Mouse (Mus musculus) frontal cortex, postnatal 10 days (tissue): ENCODE results near the gene H2afv.

ENCODE experiments used
- DNase-seq, 2 experiments: peaks; one replicate each; pipeline ENCODE4 v3.0.0; 2022; ENCODE audit warnings: low spot score in 2 of 2, mixed read lengths in 1 of 2

Gene H2afv

GRCm38 (mm10) chr11:6444077-6444853, at the start of gene H2afv:
H2afv (minus strand) TSS chr11:6444443.
- peak; percentile 99 for DNase-seq

DNA sequence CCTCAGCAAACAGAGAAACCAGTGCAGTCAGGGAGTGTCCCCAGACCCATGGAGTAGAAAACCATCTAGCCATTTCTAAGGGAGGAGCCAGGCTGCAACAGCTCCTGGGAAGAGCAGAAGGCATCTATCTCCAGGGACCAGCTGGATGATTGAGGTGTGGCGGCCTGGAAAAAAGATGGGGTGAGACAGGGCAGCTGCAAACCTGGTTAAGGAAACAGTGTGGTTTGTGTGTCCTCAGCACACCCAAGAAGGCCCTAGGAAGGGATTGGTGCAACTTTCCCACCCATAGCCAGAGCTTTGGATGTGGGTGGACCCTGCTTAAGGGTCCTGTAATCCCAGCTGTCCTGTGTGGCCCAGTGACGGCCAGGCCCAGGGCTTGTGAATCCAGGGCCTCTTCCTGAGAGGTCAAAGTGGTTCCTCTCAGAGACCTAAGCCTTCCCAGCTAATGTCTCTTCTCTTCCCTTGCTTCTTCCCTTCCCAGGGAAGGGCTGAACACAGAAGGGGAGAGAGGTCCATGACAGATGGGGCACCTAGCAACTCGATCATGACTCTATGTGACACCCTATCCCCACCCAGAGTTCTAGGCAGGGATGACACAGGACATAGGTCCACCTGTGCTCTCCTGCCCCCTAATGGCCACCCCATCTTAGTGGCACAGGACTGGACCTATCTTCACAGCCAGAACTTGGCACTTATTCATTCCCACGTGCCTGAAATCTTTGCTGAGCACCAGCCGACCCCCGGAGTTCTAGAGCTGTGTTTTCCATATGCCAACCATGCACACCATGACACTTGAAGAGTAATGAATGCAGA, 45.7 kb upstream of the H2afv start:
- DNase-seq: no peak

DNA sequence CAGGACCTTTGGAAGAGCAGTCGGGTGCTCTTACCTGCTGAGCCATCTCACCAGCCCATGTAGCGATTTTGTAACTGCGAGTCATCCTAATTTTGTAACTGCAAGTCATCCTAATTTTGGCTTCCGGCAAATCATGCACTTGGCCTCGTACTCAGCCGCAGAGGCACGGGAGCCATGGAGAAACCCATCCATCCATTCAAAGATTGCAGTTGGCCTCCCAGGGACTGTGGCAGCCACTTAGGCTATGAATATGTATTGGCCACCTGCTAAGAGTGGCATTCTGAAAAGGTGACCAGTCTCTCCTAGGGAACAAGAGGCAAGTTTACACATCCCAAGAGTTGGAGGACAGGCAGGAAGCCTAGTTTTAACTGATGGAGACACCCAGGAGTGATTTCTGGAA, 45.0 kb upstream of the H2afv start:
- no peak for DNase-seq

DNA sequence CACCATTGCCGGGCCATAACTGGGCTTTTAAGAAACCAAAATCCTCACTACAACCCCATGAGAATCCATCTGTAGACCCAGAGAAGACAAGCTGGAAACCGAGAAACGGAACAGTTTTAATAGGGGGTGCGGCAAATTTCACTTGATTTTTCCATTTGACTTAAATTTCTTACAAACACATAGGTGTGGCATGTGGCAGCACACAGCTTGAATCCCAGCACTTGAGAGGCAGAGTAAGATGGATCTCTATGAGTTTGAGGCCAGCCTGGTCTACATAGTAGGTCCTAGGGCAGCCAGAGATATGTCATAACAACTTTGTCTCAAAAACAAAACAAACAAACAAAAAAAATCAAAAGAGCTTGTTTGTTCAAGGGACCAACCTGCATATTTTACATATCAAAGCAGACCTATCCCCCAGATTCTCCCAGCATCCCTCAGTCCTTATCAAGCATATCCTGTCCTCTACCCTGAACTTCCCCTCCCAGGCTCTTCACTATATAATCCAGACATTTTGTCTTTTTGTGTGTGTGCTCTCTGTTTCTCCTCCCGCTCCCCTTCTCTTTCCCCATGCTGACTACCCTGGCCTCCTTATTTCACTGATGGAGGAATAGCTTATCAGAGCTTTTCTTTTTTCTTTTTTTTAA, 43.9 kb upstream of the H2afv start:
- DNase-seq: no peak

GRCm38 (mm10) chr11:6487496-6487895, 43.3 kb upstream of the H2afv start:
- DNase-seq: no peak

DNA sequence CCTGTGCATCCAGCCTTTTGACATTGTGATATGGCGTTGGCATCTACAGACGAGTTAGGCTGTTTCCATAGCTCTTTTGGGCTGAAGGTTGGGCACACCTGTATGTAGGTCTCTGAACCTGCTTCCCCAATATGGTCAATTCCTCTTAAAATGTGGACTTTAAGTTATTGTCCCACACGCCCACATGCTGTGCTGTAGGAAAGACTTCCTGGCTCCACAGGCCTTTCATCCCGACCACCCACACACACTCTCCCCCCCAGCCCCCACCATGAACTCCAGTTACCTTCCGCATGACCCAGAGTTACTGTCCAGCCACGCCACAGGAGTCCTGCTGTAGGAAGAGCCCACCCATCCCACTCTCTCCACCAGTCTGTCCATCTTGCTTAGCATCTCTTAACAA, 42.7 kb upstream of the H2afv start:
- no peak for DNase-seq

DNA sequence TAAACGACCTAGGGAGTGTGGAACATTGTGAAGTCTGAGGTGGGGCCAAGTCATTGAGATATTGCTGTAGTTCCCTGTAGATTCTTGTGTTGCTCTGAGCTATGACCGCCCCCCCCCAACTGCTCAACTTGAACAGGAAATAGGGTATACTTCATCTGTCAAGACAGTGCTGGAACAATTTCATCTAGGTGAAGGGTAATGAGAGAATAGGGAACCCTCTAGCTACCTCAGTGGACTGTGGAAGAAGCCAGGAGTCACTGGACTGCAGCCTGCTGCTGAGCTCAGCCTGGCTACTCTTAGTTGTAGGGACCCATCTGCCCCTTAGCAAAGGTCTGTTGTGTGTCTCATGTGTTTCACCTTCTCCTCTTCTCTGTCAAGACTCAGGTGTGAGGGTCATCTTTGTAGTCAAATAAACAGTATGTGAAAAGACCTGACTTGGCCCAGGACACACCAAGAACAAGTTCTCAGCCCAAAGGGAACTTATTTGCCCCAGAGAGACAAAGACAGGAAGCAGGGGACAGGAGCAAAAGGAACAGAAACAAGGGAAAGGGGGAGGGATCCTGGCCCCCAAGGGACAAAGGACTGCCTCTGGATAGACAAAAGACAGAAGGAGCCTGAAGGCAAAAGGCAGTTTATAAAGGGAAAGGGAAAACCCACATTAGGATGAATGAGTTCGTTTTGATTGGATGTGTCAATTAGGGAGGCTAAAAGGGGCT, 40.2 kb upstream of the H2afv start:
- DNase-seq: no peak

DNA sequence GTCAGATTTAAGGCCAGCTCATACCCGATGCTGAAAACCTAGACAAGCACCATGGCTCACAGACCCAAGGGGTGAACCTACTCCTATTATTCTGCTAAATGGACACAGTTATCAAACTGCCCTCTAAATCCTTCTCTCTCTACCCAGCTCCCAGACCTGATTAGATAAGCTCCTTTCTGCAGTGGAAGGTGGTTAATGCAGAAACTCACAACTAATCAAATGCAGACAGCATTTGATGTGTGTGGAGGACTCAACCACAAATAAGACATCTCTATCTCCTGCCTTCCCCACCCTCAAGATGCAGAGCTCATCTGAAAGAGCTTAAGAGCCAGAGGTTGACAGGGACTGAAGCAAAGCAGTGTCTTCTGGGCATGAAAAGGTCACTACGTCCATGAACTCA, 38.9 kb upstream of the H2afv start:
- DNase-seq: no peak

DNA sequence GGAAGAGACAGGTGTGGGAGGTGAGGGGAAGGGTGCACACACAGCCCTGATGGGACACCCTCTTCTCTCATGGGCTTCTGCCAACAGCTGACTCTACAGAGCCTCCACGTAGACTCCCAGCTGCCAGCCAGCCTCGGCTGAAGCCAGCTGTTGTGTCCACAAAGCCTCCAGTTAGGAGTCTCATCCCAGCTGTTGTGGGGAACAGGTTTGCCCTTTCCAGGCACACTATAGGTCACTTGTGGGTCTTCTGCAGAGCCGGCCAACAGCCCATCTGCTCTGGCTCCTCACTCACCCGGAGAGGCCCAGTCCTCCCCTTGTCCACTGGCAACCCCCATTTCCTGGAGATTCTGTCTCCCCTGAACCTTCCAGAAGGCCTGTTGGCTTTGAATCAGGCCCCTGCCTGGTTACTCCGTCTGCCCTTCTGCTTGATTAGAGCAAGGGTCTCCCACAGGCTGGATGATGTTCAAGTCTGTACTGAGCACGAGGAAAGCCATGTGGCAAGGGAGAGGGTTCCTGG, 37.5 kb upstream of the H2afv start:
- no peak for DNase-seq

- DNase-seq: no peak
These were observed 36.6 kb upstream of the H2afv start for GRCm38 (mm10) chr11:6480681-6481405.

DNA sequence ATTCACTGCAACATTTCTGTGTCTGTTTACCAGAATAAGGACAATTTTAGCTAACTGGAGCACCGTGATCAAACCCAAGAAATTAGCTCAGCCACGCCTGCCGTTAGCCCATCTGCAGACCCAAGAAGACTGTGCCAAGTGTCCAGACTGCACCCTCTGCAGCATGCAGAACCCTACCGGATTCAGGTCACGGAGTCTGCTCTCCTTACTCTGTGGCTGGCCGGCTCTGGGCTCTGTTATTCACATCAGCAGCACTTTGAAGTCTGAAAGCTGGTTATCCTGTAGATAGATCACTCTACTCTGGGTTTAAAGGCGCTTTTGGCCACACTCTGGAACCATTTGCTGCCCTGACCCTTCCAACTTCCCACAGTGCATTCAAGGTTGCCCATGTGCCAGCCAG, 35.9 kb upstream of the H2afv start:
- no peak for DNase-seq

- DNase-seq: no peak
These were observed 35.0 kb upstream of the H2afv start for GRCm38 (mm10) chr11:6479231-6479630.

DNA sequence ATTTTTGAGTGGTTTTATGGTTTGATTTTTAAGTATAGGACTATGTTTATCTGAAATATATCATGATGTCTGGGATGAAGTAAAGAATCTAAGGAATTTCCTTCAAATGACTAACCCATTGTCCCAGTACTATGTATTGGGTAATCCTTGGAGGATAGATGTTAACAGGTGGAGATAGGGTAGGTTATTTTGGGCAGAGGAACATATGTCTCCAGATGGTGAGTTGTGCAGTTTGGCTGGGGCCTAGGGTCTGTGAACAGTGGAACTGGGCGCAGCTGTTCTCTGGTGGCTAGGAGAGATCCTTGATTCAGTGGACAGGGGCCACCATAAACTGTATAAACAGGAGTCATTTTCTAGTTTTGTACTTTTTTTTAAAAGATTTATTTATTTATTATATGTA, 33.1 kb upstream of the H2afv start:
- DNase-seq: no peak

DNA sequence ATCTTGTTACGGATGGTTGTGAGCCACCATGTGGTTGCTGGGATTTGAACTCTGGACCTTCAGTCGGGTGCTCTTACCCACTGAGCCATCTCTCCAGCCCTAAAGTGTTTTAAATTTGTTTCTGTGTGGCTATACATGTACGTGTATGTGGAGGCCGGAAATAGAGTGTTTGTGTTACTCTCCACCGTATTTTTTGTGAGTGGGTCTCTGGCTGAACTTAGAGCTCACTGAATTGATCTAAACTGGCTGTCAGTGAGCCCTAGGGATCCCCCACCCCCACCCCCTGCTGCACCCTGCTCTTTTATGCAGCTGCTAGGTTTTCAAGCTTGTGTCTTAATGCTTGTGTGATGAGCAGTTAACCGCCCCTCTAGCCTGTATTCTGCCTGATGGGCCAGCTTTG, 32.6 kb upstream of the H2afv start:
- no peak for DNase-seq

GRCm38 (mm10) chr11:6475867-6476484, 31.7 kb upstream of the H2afv start, which contains the start of gene Purb:
Purb (minus strand) TSS chr11:6475917.
- peak; percentile 86 to 91 for DNase-seq

- DNase-seq: peak; percentile 44 to 53
These were observed 30.9 kb upstream of the H2afv start for GRCm38 (mm10) chr11:6474874-6475731.

- no peak for DNase-seq
These were observed 30.1 kb upstream of the H2afv start for GRCm38 (mm10) chr11:6474381-6474780.

DNA sequence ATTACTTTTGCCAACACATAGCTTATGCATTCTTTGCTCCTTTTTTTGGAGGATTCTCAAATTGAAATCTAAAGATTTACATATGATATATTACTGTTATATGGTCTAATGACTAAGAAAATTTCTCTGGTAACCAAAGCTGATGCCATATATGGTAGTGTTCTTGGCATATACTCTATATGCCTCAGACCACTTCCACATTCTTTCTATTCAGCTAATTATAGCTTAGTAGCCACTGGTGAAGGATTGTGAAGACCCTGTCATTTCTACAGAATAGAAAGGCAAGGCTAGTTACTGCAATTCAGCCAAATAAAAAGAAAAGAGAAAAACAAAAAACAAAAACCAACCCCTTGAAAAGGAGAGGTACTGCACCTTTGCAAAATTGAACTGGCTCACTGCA, 27.8 kb upstream of the H2afv start:
- DNase-seq: no peak

- no peak for DNase-seq
These were observed 27.2 kb upstream of the H2afv start for GRCm38 (mm10) chr11:6471493-6471892.

DNA sequence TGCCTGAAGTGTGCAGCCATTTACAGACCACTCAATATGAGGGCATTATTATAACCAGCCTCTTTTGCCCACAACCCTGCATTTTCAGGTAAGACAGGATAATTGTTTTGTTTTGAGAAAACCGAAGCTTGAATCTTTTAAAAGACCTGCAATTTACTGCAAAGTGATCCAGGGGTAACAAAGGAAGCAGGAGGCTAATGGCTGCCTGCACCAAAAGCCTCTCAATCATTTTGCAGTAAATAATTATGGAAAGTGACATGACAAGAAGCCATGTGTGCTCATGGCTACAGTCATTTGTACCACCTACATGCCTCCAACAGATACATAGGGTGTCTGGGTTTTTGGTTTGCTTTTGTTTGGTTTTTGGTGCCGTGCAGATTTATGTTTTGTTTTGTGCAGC, 26.8 kb upstream of the H2afv start:
- DNase-seq: no peak
